Mouse (Mus musculus) activated CD4-positive, CD25-positive, alpha-beta regulatory T cell, adult 9 weeks (primary cell): ENCODE measurements around the gene BC061237. TPM values are rescaled to one million over a fixed set of nuclear protein-coding genes. Genes with fewer than 3 reads are reported as not detected.

Experiments used
- polyA plus RNA-seq: library from polyadenylated mRNA; unstranded; fragments of 100-300 nt; shearing (Covaris generic); gene quantifications from one replicate; pipeline ENCODE4 v1.2.1, GENCODE M21; 2017

BC061237 gene
- not detected for polyA plus RNA-seq

GRCm38 (mm10) chr14:44492163-44492562 is at the start of gene BC061237:
TSS of gene BC061237 (plus strand) at chr14:44492463.

GRCm38 (mm10) chr14:44517976-44518375 is 25.7 kb downstream of the BC061237 start, which contains the start of gene Gm17093:
TSS of gene Gm17093 (plus strand) at chr14:44518276.

Other genes starting within 250 kb of the BC061237 start
- not detected for gene Gm8220, start 206.9 kb upstream of the BC061237 start, polyA plus RNA-seq
- gene Gm5930, start 153.9 kb upstream of the BC061237 start, polyA plus RNA-seq, result not detected
- not detected for gene Gm8229, start 127.1 kb upstream of the BC061237 start, polyA plus RNA-seq
- not detected for gene Gm3371, start 81.8 kb upstream of the BC061237 start, polyA plus RNA-seq
- not detected for gene Gm8232, start 58.8 kb upstream of the BC061237 start, polyA plus RNA-seq
- not detected for gene Gm17093, start 25.8 kb downstream of the BC061237 start, polyA plus RNA-seq
- not detected for gene Gm8247, start 90.7 kb downstream of the BC061237 start, polyA plus RNA-seq
- gene Gm5624, start 135.5 kb downstream of the BC061237 start, polyA plus RNA-seq, result not detected
- not detected for gene Gm8257, start 214.0 kb downstream of the BC061237 start, polyA plus RNA-seq